Mouse (Mus musculus): ENCODE measurements around the gene Runx2. TPM values are rescaled to one million over a fixed set of nuclear protein-coding genes. Genes with fewer than 3 reads are reported as not detected.

The Runx2 gene
- polyA plus RNA-seq, 1 experiment = 7.9 TPM

DNA sequence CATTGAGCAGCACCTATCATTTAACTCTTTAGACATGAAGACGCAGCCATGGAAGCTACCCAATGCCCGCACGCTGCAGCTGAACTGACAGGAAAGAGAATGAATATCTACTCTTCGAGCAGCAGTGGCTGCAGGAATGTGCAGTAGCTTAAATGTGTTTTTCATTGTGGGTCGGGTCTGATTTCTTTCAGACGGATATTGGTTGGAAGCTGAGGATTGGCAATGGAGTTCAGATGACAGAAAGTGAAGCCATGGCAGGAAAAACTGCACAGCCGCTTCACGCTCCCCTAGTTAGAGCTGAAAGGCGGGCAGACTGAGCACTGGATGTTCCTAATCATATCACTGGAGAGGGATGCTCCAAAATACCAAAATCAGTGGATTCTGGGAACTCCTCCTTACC is 131.6 kb downstream of the Runx2 start:
- no peak overlapping the region for H3K27ac ChIP-seq (ENCODE audit: insufficient read depth, low read depth, low read length)

DNA sequence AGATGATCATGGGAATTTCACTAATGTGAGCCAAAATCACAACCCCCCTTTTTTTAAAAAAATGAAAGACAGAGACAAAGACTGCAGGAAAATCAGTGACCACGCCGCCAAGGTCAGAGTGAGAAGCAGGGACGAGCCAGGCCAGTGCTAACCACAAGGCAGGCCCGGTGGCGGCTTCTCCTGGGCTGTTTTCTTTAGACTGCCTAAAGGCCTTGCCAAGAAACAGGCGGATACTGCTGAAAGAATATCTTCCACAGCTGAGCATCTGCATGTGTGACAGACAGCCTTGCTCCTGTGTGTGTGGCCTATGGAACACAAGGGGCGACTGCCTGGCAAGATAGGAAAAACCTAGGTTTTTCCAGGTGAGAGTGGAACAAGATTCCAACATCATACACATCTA is 136.8 kb downstream of the Runx2 start:
- no peak for TF ChIP-seq POLR2A (IDR thresholded peaks at IDR 0.05; ENCODE audit: borderline replicate concordance, low read depth, low read length)
- no peak for TF ChIP-seq CTCF (IDR thresholded peaks at IDR 0.05; ENCODE audit: low read depth, low read length)
- Histone ChIP-seq H3K4me3 (ENCODE audit: insufficient read depth, low read length) (no peak overlapping the region), H3K27ac (ENCODE audit: insufficient read depth, low read depth, low read length) (no peak overlapping the region), H3K4me1 (ENCODE audit: control insufficient read depth, insufficient read depth, low read length) (peaks cover 22% of the 10 kb centered on the region)

More for the DNA sequence above, 131.6 kb downstream of the Runx2 start:
- TF ChIP-seq POLR2A (IDR thresholded peaks at IDR 0.05; ENCODE audit: borderline replicate concordance, low read depth, low read length) (no peak), CTCF (IDR thresholded peaks at IDR 0.05; ENCODE audit: low read depth, low read length) (no peak)
- H3K4me1 ChIP-seq (ENCODE audit: control insufficient read depth, insufficient read depth, low read length) = peaks cover 16% of the 10 kb centered on the region
- no peak overlapping the region for H3K4me3 ChIP-seq (ENCODE audit: insufficient read depth, low read length)

DNA sequence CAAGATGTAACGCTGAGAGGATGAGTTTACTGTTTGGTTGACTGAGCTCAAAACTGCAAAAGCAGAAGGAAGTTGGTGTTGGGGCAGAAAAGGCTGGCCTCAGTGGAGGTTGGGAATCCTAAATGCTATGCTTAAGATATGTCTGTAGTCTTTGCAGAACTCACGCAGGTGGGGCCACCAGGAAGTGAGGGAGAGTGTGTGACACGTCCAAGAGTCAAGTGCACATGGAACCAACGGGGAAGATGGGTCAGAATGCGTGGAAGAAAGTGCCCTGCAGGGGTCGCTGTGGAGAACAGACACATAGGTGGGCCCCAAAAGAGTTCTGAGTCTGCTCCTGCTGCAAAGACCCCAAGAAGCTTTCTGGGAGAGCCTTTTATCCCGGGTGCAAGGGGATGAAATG is 141.8 kb downstream of the Runx2 start:
- Histone ChIP-seq H3K4me3 (ENCODE audit: insufficient read depth, low read length) (no peak overlapping the region), H3K27ac (ENCODE audit: insufficient read depth, low read depth, low read length) (no peak overlapping the region), H3K4me1 (ENCODE audit: control insufficient read depth, insufficient read depth, low read length) (peaks cover 19% of the 10 kb centered on the region)
- TF ChIP-seq POLR2A (IDR thresholded peaks at IDR 0.05; ENCODE audit: borderline replicate concordance, low read depth, low read length) = no peak
- TF ChIP-seq CTCF (IDR thresholded peaks at IDR 0.05; ENCODE audit: low read depth, low read length) = peak; percentile 97

DNA sequence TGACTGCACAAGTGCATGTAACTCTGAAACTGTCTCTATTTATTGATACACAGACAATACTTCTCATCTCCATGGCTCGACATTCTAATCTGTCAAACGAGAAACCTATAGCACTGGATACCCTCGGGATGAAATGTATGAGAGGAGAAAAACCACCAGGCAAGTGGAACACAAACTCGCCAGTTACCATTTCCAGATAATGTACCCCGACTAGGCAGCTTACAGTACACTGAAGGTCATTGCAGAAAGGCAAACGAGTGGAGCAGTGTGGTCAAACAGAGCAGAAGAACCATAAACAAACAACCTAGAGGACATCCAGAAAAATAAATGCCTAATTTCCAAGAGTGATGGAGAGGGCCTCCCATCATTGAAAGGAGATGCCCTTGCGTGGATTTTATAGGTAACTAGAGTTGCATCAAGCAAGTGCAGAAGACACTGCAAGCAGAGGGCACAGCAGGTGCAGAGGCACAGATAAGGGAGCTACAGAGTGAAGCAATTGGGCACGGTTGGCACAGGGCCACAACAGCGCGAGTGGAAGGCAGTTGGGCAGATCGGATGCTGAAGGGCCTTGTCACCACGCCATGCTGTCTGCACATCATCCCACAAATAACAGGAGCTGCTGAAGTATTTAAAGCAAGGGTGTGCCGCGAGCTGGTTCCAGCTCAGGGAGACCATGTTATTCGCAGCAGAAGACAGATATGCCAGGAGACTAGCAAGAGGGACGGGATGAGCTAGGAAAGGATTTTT is 142.5 kb downstream of the Runx2 start:
- Histone ChIP-seq H3K27ac (ENCODE audit: insufficient read depth, low read depth, low read length) (no peak overlapping the region), H3K4me3 (ENCODE audit: insufficient read depth, low read length) (no peak overlapping the region), H3K4me1 (ENCODE audit: control insufficient read depth, insufficient read depth, low read length) (peaks cover 19% of the 10 kb centered on the region)
- TF ChIP-seq CTCF (IDR thresholded peaks at IDR 0.05; ENCODE audit: low read depth, low read length) (no peak), POLR2A (IDR thresholded peaks at IDR 0.05; ENCODE audit: borderline replicate concordance, low read depth, low read length) (no peak)

DNA sequence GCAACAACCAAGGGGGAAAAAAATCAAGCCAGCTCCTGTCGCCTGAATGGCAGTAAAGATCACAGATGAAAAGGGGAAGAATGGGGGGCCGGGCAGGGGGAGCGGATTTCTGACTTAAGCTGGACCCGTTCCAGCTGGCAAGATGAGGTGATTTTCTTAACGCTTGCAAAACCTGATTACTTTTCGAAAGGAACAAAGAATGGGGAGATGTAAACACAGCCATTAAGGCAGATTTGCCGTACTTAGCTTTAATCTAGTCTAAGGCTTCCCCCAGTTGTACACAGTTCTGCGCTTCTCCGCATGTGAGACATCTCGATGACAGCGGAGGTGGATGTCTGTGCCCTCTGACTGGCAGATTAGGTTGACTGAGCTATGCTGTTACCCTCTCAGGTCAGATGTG is 144.6 kb downstream of the Runx2 start:
- no peak overlapping the region for H3K4me3 ChIP-seq (ENCODE audit: insufficient read depth, low read length)
- peaks cover 15% of the 10 kb centered on the region for H3K4me1 ChIP-seq (ENCODE audit: control insufficient read depth, insufficient read depth, low read length)
- TF ChIP-seq POLR2A (IDR thresholded peaks at IDR 0.05; ENCODE audit: borderline replicate concordance, low read depth, low read length) (no peak), CTCF (IDR thresholded peaks at IDR 0.05; ENCODE audit: low read depth, low read length) (no peak)

DNA sequence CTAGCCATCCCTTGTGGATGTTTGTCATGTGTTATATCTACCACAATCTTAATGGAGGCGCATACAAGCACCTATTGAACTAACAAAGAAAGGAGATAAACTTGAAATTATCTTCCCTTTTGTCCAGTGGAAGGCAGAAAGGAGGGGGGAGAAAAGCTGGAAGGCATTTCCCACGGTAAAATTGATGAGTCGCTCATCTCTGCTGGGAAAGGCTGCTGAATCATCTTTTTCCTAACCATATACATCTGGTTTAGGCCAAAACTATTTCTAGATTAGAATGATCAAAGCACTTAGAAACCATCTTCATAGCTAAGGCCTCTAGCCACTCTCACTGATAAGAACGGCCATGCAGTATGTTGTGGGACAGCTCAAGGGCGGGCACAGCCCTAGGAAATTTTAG is 147.3 kb downstream of the Runx2 start:
- TF ChIP-seq CTCF (IDR thresholded peaks at IDR 0.05; ENCODE audit: low read depth, low read length) (no peak), POLR2A (IDR thresholded peaks at IDR 0.05; ENCODE audit: borderline replicate concordance, low read depth, low read length) (no peak)
- Histone ChIP-seq H3K4me3 (ENCODE audit: insufficient read depth, low read length) (no peak overlapping the region), H3K4me1 (ENCODE audit: control insufficient read depth, insufficient read depth, low read length) (peaks cover 24% of the 10 kb centered on the region), H3K27ac (ENCODE audit: insufficient read depth, low read depth, low read length) (no peak overlapping the region)

More for the DNA sequence above, 144.6 kb downstream of the Runx2 start:
- H3K27ac ChIP-seq (ENCODE audit: insufficient read depth, low read depth, low read length) = no peak overlapping the region

DNA sequence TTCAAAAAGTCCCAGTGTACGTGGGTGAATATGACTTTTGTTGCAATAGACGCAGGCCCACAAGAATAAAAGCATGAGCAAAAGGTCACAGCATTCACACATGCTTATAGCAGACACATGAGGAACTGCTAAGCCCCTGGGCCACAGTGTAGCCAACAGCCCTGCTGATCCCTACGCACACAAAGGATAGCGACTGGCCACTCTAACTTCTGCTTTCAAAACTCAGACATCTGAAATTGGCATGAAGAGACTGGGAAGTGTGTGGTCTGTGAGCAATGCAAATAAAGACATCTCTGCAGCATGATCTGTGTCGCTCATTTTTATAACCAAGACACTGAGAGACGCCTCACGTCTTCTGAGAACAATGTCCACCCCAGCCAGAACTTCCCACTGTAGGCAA is 150.7 kb downstream of the Runx2 start:
- TF ChIP-seq POLR2A (IDR thresholded peaks at IDR 0.05; ENCODE audit: borderline replicate concordance, low read depth, low read length) (no peak), CTCF (IDR thresholded peaks at IDR 0.05; ENCODE audit: low read depth, low read length) (no peak)
- no peak overlapping the region for H3K4me3 ChIP-seq (ENCODE audit: insufficient read depth, low read length)
- H3K27ac ChIP-seq (ENCODE audit: insufficient read depth, low read depth, low read length) = peak overlapping the region; percentile 85
- H3K4me1 ChIP-seq (ENCODE audit: control insufficient read depth, insufficient read depth, low read length) = peaks cover 27% of the 10 kb centered on the region

DNA sequence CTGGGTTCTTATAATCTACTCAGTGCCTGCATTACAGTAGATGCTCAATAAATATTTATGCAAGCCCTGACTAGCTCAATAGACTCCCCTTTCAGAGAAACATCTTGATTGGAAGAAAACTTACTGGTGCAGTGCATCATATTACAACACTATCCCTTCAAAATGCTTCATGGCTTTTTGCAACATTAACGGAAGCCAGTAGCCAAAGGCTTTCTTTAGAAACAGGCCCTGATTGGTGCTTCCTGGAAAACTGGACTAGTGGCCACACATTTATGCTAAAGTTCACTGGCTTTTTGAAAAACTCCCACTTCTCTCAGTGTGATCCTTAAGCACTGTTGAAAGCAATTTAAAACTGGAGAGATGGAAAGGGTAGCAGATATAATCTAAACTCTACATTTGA is 151.4 kb downstream of the Runx2 start:
- Histone ChIP-seq H3K4me3 (ENCODE audit: insufficient read depth, low read length) (no peak overlapping the region), H3K27ac (ENCODE audit: insufficient read depth, low read depth, low read length) (peak overlapping the region; percentile 85), H3K4me1 (ENCODE audit: control insufficient read depth, insufficient read depth, low read length) (peaks cover 28% of the 10 kb centered on the region)
- no peak for TF ChIP-seq CTCF (IDR thresholded peaks at IDR 0.05; ENCODE audit: low read depth, low read length)
- no peak for TF ChIP-seq POLR2A (IDR thresholded peaks at IDR 0.05; ENCODE audit: borderline replicate concordance, low read depth, low read length)

DNA sequence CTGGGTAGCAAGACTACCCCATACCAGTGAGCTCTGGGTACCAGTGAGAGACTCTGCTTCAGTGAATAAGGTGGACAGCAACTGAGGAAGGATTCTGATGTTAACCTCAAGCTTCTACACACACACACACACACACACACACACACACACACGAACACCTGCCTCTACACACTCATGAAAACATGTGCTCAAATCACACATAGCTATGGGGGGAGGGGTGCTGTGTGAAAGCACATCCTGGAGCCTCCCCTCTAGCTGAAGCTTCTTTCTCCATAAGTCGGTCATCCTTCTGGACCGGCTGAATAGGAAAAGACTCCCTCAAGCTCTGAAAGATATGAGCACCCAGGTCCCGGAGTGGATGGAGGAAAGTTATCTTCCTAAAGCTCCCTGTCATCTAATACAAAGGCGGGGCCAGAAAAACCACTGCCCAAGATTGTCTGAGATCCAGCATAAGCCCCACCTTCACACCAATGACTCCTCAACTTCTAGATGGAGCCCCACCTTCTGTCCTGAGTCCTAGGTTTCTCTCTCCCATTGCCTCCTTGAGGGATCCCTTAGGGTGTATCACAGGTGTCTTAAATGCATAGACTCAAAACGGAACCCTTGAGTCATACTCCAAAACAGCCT is 152.4 kb downstream of the Runx2 start:
- H3K27ac ChIP-seq (ENCODE audit: insufficient read depth, low read depth, low read length) = no peak overlapping the region
- peaks cover 28% of the 10 kb centered on the region for H3K4me1 ChIP-seq (ENCODE audit: control insufficient read depth, insufficient read depth, low read length)
- no peak overlapping the region for H3K4me3 ChIP-seq (ENCODE audit: insufficient read depth, low read length)
- TF ChIP-seq POLR2A (IDR thresholded peaks at IDR 0.05; ENCODE audit: borderline replicate concordance, low read depth, low read length) (no peak), CTCF (IDR thresholded peaks at IDR 0.05; ENCODE audit: low read depth, low read length) (no peak)

DNA sequence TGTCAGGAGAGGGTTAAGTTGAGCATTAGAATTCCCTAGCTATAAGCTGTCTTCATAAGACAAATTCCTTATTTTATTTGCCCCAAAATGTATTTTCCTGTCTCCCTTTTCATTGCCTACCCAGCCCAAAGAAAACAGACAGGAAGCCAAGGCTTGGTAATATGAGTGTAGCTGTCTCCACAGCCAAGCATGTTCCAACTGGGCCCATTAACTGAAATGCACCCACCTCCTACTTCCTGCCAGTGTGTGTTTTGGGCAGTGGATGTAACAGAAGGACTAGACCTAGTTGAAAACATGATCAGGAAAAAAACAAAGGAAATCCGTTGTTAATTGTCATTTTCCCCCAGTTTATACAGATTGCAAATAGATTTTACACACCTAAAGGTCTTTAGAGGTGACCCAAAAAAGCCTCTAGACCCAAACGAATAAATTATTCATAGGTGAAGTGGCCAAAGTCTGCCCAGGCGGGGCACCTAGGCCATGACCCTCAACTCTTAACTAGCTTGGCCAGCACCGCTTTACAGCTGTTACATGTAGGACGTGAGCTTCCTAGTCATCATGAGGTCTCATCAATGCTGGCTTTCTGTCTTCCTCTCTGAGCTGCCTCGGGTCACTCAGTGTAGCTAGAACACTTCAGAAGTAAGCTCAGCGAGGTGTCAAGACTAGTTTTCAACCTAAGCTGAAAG is 154.3 kb downstream of the Runx2 start:
- H3K27ac ChIP-seq (ENCODE audit: insufficient read depth, low read depth, low read length) = no peak overlapping the region
- H3K4me1 ChIP-seq (ENCODE audit: control insufficient read depth, insufficient read depth, low read length) = peaks cover 28% of the 10 kb centered on the region
- TF ChIP-seq POLR2A (IDR thresholded peaks at IDR 0.05; ENCODE audit: borderline replicate concordance, low read depth, low read length) = no peak
- H3K4me3 ChIP-seq (ENCODE audit: insufficient read depth, low read length) = no peak overlapping the region

All from bone marrow macrophage, adult 2 months (primary cell).